Mouse (Mus musculus) lung, adult 2 months (tissue): ENCODE measurements at regions not wholly inside any gene's neighbourhood (a gene's known extent, or its start where the extent isn't known, plus 50 kb on each side); places are given as distances from the start of the nearest gene placed in this dataset.

ENCODE experiments used
- CTCF ChIP-seq: fragments of 200-500 bp; IDR thresholded peaks from 2 replicates; pipeline ENCODE4 v1.5.1; 2011; ENCODE audit warnings: mild to moderate bottlenecking, low read length, control low read depth; ENCODE audit not compliant: insufficient read depth
- POLR2A ChIP-seq: fragments of 200-500 bp; IDR thresholded peaks from 2 replicates; pipeline ENCODE4 v1.6.1; 2011; ENCODE audit warnings: low read depth, mild to moderate bottlenecking, control low read depth, low read length, borderline replicate concordance; ENCODE audit errors: extremely low read depth

GRCm38 (mm10) chr17:83135441-83136120 is 79.5 kb upstream of the Pkdcc start:
- TF ChIP-seq POLR2A (no peak), CTCF (no peak)
